Mouse (Mus musculus) spleen, adult 2 months (tissue): ENCODE measurements at regions not wholly inside any gene's neighbourhood (a gene's known extent, or its start where the extent isn't known, plus 50 kb on each side); places are given as distances from the start of the nearest gene placed in this dataset.

Experiments
- CTCF ChIP-seq: fragments of 200-500 bp; IDR thresholded peaks from 2 replicates; pipeline ENCODE4 v1.5.1; 2011; ENCODE audit warnings: mild to moderate bottlenecking, inconsistent platforms; ENCODE audit not compliant: insufficient read depth, insufficient read length, insufficient replicate concordance; ENCODE audit errors: extremely low read depth
- POLR2A ChIP-seq: fragments of 200-500 bp; IDR thresholded peaks from 2 replicates; pipeline ENCODE4 v1.6.1; 2011; ENCODE audit warnings: low read depth, low read length, inconsistent platforms

DNA sequence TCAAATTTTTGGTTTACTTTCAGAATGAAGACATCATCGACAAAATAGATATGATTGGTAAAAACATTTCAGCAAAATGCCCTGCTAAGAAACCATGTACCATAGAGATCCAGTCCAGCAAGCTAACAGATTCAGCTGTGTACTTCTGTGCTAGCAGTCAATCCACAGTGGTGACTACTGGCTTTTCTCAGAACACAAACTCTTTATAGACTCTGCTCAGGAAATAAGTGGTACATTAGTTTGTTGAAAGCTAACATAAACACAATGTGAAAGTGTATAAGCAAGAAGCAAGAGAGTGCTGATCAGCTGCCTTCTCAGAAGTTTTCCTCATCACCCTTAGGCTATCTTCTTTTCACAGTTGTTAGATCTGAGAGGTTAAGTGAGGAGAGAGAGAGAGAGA is 99.2 kb upstream of the Try4 start:
- TF ChIP-seq CTCF = no peak
- TF ChIP-seq POLR2A = no peak
